Comparison of ENCODE assay signal across 21 mouse cellular contexts in the genomic region with DNA sequence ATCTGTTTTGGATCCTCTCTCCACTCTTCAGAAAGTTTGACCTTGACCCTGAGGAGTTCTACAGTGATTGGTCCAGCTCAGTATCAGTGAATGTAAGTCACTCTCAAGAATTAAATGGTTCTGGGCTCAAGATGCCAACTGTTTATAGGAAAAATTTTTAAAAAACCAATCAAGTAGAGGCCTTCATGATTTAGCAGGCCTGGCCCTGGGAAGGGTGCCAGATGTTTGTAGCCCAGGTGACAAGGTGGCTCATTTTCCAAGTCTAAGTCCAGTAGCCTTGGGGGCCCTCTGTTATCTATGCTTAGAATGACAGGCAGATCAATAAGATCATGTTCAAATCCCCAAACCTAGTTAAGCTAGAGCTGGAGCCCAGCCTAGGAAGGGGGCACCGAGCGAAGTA.
DNase-seq lines count a peak whose midpoint lies in the region; ATAC-seq and TF ChIP-seq lines count a peak whose summit lies in the region.
"Had no signal": no experiment of that assay in that cellular context is flagged by ENCODE, and none has a peak within 500 bp of the region (broad histone marks: within the 10 kb centered on the region; RNA-seq: fewer than 3 reads in every experiment).

No protein-coding gene starts in this region.

- no peaks in the 10 kb centered on the region for H3K79me2 ChIP-seq in liver, adult 2 months (ENCODE audit: control insufficient read depth, insufficient read depth, low read length)

- H3K36me3 ChIP-seq in liver, adult 2 months (ENCODE audit: control insufficient read depth, insufficient read depth, low read length), result no peaks in the 10 kb centered on the region
- no peaks in the 10 kb centered on the region for H3K36me3 ChIP-seq in liver, embryonic 11.5 days (ENCODE audit: control insufficient read depth, insufficient read depth, low read length)
- no peaks in the 10 kb centered on the region for H3K36me3 ChIP-seq in lung, embryonic 14.5 days (ENCODE audit: insufficient read depth)
- no peaks in the 10 kb centered on the region for H3K36me3 ChIP-seq in lung, postnatal 0 days (ENCODE audit: insufficient read depth, low read length)
- H3K36me3 ChIP-seq: G1E had no signal

- TF ChIP-seq CTCF in liver, adult 2 months (IDR thresholded peaks at IDR 0.05; ENCODE audit: low read depth, low read length), result no peak
- no peak for TF ChIP-seq CTCF in lung, embryonic 14.5 days (IDR thresholded peaks at IDR 0.05; ENCODE audit: low read depth)
- TF ChIP-seq CTCF in lung, postnatal 0 days (IDR thresholded peaks at IDR 0.05), result no peak

- H3K27ac ChIP-seq in liver, adult 2 months (replicated peaks; ENCODE audit: insufficient read depth, low read depth, low read length), result no peak overlapping the region
- no peak overlapping the region for H3K27ac ChIP-seq in liver, embryonic 11.5 days (ENCODE audit: low read depth, low read length)
- H3K27ac ChIP-seq in lung, embryonic 14.5 days (ENCODE audit: low read depth), result no peak overlapping the region
- no peak overlapping the region for H3K27ac ChIP-seq in lung, postnatal 0 days (ENCODE audit: low read length)

- H3K27me3 ChIP-seq in liver, adult 2 months (ENCODE audit: control insufficient read depth, insufficient read depth, low read length), result no peaks in the 10 kb centered on the region
- H3K27me3 ChIP-seq in liver, embryonic 11.5 days (replicated peaks; ENCODE audit: control insufficient read depth, insufficient read depth, low read length), result no peaks in the 10 kb centered on the region
- no peaks in the 10 kb centered on the region for H3K27me3 ChIP-seq in lung, embryonic 14.5 days (ENCODE audit: insufficient read depth, low read length)
- H3K27me3 ChIP-seq in lung, postnatal 0 days (replicated peaks; ENCODE audit: insufficient read depth, low read length), result no peaks in the 10 kb centered on the region
- H3K27me3 ChIP-seq: Patski had no signal

- TF ChIP-seq POLR2A in liver, adult 2 months (IDR thresholded peaks at IDR 0.05; ENCODE audit: extremely low read depth, insufficient read depth, low read length), result no peak

- peak; percentile 63 for DNase-seq in heart, adult 11 months
- no peak for DNase-seq in heart, adult 8-10 months (ENCODE audit: low spot score)
- DNase-seq in liver, adult 2 months (ENCODE audit: extremely low read depth, low read depth, low spot score), result peak; percentile 62
- DNase-seq in liver, embryonic 11.5 days (ENCODE audit: low spot score), result no peak
- peak; percentile 42 for DNase-seq in lung, embryonic 14.5 days
- DNase-seq in lung, postnatal 0 days (ENCODE audit: low spot score), result no peak
- peak; percentile 30 for DNase-seq in NIH3T3 (ENCODE audit: low read depth)
- DNase-seq: adrenal gland, adult 2 months; adrenal gland, adult 8-10 months; adrenal gland, postnatal 10 days; adrenal gland, postnatal 14 days; adrenal gland, postnatal 25 days; B cell, adult 2 months; cerebellum, adult 11 months; cerebellum, adult 11-12 months; cerebellum, adult 18-20 months; cerebellum, adult 2 months had no signal

- H3K9me3 ChIP-seq in liver, embryonic 11.5 days (ENCODE audit: control insufficient read depth, low read length), result no peaks in the 10 kb centered on the region
- H3K9me3 ChIP-seq in lung, embryonic 14.5 days (ENCODE audit: low read depth, low read length), result no peaks in the 10 kb centered on the region
- no peaks in the 10 kb centered on the region for H3K9me3 ChIP-seq in lung, postnatal 0 days (ENCODE audit: low read length)

- no peak overlapping the region for H3K4me3 ChIP-seq in liver, adult 2 months (ENCODE audit: insufficient read depth, low read depth, low read length)
- no peak overlapping the region for H3K4me3 ChIP-seq in liver, embryonic 11.5 days (ENCODE audit: low read depth, low read length)
- H3K4me3 ChIP-seq in lung, embryonic 14.5 days (ENCODE audit: low read depth, low read length), result no peak overlapping the region
- no peak overlapping the region for H3K4me3 ChIP-seq in lung, postnatal 0 days (ENCODE audit: low read depth, low read length)

- no peak overlapping the region for H3K9ac ChIP-seq in liver, adult 2 months (ENCODE audit: low read depth, low read length)
- no peak overlapping the region for H3K9ac ChIP-seq in liver, embryonic 11.5 days (ENCODE audit: low read depth, low read length)
- H3K9ac ChIP-seq in lung, embryonic 14.5 days, result no peak overlapping the region
- no peak overlapping the region for H3K9ac ChIP-seq in lung, postnatal 0 days (replicated peaks; ENCODE audit: low read depth)

- no peak for ATAC-seq in liver, embryonic 11.5 days (replicated peaks; ENCODE audit: low FRiP score)
- no peak for ATAC-seq in lung, embryonic 14.5 days (ENCODE audit: insufficient read depth)
- no peak for ATAC-seq in lung, postnatal 0 days
- no peak for ATAC-seq in CD4-positive, CD25-positive, alpha-beta regulatory T cell, adult 4 months
- ATAC-seq: activated CD4-positive, CD25-positive, alpha-beta regulatory T cell, adult 4 months; Patski had no signal

- WGBS in liver, adult 2 months, result 51% methylated on average over 2 of the region's 2 CpGs
- 84% methylated on average over 2 of the region's 2 CpGs for WGBS in liver, embryonic 11.5 days
- WGBS in lung, embryonic 14.5 days, result 77% methylated on average over 2 of the region's 2 CpGs
- WGBS in lung, postnatal 0 days, result 91% methylated on average over 2 of the region's 2 CpGs

- H3K4me1 ChIP-seq in liver, adult 2 months (ENCODE audit: control insufficient read depth, insufficient read depth, low read length), result peaks cover 2% of the 10 kb centered on the region
- H3K4me1 ChIP-seq in liver, embryonic 11.5 days (replicated peaks; ENCODE audit: control insufficient read depth, insufficient read depth, low read length), result no peaks in the 10 kb centered on the region
- no peaks in the 10 kb centered on the region for H3K4me1 ChIP-seq in lung, embryonic 14.5 days (ENCODE audit: insufficient read depth)
- no peaks in the 10 kb centered on the region for H3K4me1 ChIP-seq in lung, postnatal 0 days (ENCODE audit: insufficient read depth, low read depth, low read length)

- H3K4me2 ChIP-seq in liver, embryonic 11.5 days, result no peak overlapping the region
- no peak overlapping the region for H3K4me2 ChIP-seq in lung, embryonic 14.5 days
- no peak overlapping the region for H3K4me2 ChIP-seq in lung, postnatal 0 days (replicated peaks; ENCODE audit: low read depth, low read length)

- no peak for TF ChIP-seq EP300 in lung, postnatal 0 days (IDR thresholded peaks at IDR 0.05)

Comparison
In these comparisons a context has a peak if more than half of its experiments do, and no peak if none do; other contexts are left out.
1. DNase-seq: peak in heart, adult 11 months (single experiment), liver, adult 2 months (single experiment), lung, embryonic 14.5 days (single experiment) and NIH3T3 (single experiment); none in heart, adult 8-10 months (single experiment), liver, embryonic 11.5 days (single experiment) and lung, postnatal 0 days (single experiment).